Mouse (Mus musculus) bone marrow, adult 2 months (tissue): ENCODE measurements around the gene 1110051M20Rik.

Source experiments
- CTCF ChIP-seq: fragments of 200-500 bp; IDR thresholded peaks from 2 replicates; pipeline ENCODE4 v1.5.1; 2011; ENCODE audit warnings: low read length, control low read depth; ENCODE audit not compliant: control insufficient read depth, insufficient read depth
- POLR2A ChIP-seq: fragments of 200-500 bp; IDR thresholded peaks from 2 replicates; pipeline ENCODE4 v1.6.1; 2011; ENCODE audit warnings: low read depth, mild to moderate bottlenecking, control low read depth, low read length, borderline replicate concordance; ENCODE audit not compliant: control insufficient read depth

DNA sequence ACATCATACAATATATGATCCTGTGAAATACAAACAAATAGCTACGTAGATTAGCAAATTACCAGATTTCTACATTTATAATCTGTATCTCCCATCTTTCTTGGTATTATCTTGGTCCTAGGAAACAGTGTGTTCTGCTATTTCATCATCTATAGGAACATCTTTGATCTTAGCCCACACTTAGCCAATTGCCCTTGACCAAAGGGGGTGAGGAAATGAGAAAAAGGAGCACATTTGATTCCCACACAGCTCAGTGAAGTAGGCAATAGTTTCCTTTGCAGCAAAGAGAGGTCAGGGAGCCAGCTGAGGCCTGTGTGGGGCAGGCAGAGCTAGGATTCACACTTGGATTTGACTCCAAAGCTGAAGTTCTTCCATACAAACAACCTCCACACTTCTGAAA is 18.2 kb downstream of the 1110051M20Rik start:
- TF ChIP-seq CTCF (no peak), POLR2A (no peak)
